Mouse (Mus musculus): ENCODE measurements around the gene Depdc7. TPM values are rescaled to one million over a fixed set of nuclear protein-coding genes. Genes with fewer than 3 reads are reported as not detected.

The Depdc7 gene
- polyA plus RNA-seq, 1 experiment from 2014 or later = 14.8 TPM

DNA sequence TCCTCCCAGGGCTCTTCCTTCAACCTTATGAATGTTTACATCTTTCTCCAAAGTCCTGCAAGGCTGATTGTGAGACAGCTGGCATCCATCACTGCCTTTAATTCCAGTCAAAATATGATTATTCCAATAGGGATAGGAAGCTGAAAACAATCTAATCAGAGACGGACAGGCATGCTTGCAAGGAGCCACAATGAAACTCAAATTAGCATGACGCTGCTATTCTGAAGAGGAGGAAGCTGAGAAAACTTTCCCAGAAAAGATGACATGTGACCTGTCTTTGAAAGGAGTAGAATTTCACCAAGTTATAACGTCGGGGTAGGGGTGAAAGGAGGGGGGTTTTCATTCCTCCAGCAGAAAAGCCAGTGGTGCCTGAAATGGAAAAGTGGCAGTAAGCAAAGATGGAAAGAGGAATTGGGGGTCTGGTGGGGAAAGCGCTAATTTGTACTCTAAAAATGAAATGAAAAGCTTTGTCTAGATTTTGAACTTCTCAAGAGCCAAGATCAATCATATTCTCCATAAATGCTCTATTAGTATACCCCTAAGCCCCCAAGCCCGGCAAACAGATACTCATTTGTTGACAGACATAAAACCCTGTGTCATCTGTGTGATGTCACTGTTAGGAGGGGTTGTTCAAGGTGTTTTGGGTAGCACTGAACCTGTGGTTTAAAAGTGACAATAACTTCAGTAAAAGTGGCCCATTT is 31.9 kb downstream of the Depdc7 start:
- ATAC-seq (ENCODE audit: insufficient read depth, low FRiP score) = no peak
- H3K27ac ChIP-seq (ENCODE audit: low read length) = no peak overlapping the region

DNA sequence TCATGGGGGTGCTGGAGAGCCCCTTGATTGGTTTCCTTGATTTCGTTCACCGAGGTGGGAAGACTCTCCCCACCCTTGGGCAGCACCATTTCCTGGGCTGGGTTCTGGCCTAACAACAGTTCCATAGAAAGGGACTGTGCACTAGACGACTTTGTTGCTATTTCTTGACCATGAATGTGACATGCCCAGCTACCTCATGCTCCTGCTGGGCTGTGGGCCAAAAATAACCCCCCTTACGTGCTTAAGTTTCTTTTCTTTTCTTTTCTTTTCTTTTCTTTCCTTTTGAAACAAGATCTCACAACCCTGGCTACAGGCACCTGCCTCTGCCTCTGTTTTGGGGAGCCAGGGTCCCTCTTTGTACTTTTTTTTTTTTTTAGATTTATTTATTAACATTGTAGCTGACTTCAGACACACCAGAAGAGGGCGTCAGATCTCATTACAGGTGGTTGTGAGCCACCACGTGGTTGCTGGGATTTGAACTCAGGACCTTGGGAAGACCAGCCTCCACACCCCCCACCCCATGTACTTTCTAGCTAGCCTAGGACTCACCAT is 32.8 kb downstream of the Depdc7 start:
- Histone ChIP-seq H3K4me1 (ENCODE audit: control insufficient read depth, insufficient read depth, low read length) (peaks cover 13% of the 10 kb centered on the region; the same call in 1 of the 2 replicates), H3K4me3 (replicated peaks; ENCODE audit: low read length) (no peak overlapping the region), H3K27ac (ENCODE audit: low read length) (no peak overlapping the region), H3K36me3 (ENCODE audit: control insufficient read depth, insufficient read depth, low read length) (no peaks in the 10 kb centered on the region), H3K4me2 (ENCODE audit: low read depth, low read length) (no peak overlapping the region), H3K9ac (ENCODE audit: low read length) (no peak overlapping the region), H3K27me3 (ENCODE audit: control insufficient read depth, insufficient read depth, low read length) (no peaks in the 10 kb centered on the region), H3K9me3 (replicated peaks; ENCODE audit: control insufficient read depth, low read length) (no peaks in the 10 kb centered on the region)
- no peak for ATAC-seq (ENCODE audit: insufficient read depth, low FRiP score)
- WGBS = 61% methylated on average over 6 of the region's 6 CpGs

More for the DNA sequence above, 31.9 kb downstream of the Depdc7 start:
- H3K27me3 ChIP-seq (ENCODE audit: control insufficient read depth, insufficient read depth, low read length) = no peaks in the 10 kb centered on the region
- H3K4me3 ChIP-seq (replicated peaks; ENCODE audit: low read length) = peak overlapping the region; percentile 72
- 24% methylated on average over 6 of the region's 6 CpGs for WGBS
- H3K4me2 ChIP-seq (ENCODE audit: low read depth, low read length) = peak overlapping the region; percentile 74
- peaks cover 13% of the 10 kb centered on the region; the same call in 1 of the 2 replicates for H3K4me1 ChIP-seq (ENCODE audit: control insufficient read depth, insufficient read depth, low read length)
- H3K36me3 ChIP-seq (ENCODE audit: control insufficient read depth, insufficient read depth, low read length) = no peaks in the 10 kb centered on the region
- no peak overlapping the region for H3K9ac ChIP-seq (ENCODE audit: low read length)
- no peaks in the 10 kb centered on the region for H3K9me3 ChIP-seq (replicated peaks; ENCODE audit: control insufficient read depth, low read length)

DNA sequence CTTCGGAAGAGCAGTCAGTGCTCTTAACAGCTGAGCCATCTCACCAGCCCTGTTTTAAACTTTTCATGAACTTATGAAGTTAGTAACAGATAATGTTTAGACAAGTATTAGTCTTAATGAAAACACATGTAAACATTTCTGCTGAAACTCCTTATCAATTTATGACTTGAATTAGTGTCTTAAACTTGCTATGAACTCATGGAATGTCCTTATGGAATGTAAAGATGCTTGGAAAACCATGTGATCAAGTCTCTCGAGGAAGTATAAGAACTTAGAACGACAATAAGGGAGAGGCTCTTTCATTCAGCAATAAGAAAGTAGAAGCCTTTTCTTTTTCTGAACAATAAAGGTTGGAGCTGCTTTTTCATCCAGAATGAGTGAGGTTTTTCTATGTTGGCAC is 38.3 kb downstream of the Depdc7 start:
- ATAC-seq (ENCODE audit: insufficient read depth, low FRiP score) = no peak
- WGBS = 41% methylated on average over 3 of the region's 3 CpGs
- no peaks in the 10 kb centered on the region for H3K9me3 ChIP-seq (replicated peaks; ENCODE audit: control insufficient read depth, low read length)
- H3K27ac ChIP-seq (ENCODE audit: low read length) = no peak overlapping the region
- H3K4me3 ChIP-seq (replicated peaks; ENCODE audit: low read length) = no peak overlapping the region
- no peak overlapping the region for H3K9ac ChIP-seq (ENCODE audit: low read length)
- no peaks in the 10 kb centered on the region for H3K4me1 ChIP-seq (ENCODE audit: control insufficient read depth, insufficient read depth, low read length)
- no peak overlapping the region for H3K4me2 ChIP-seq (ENCODE audit: low read depth, low read length)
- H3K36me3 ChIP-seq (ENCODE audit: control insufficient read depth, insufficient read depth, low read length) = no peaks in the 10 kb centered on the region
- H3K27me3 ChIP-seq (ENCODE audit: control insufficient read depth, insufficient read depth, low read length) = no peaks in the 10 kb centered on the region

DNA sequence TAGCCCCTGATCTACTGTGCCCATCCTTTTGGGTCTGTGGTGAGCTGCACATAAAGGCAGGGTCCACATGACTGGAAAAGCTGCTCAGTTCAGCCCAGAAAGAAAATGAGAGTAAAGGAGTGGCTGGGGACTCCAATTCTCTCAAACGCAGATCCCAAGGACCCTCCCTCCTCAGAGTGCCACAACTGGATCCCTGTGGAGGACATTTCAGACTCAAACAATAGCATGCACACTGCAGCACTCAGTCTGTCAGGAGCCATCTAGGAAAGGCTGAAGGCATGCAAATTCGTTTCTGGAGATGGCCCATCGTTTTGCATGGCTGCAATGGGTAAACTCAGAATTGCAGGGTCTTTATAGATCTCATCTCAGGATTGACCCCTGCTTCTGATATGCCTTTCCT is 39.5 kb downstream of the Depdc7 start:
- Histone ChIP-seq H3K9ac (ENCODE audit: low read length) (no peak overlapping the region), H3K27me3 (ENCODE audit: control insufficient read depth, insufficient read depth, low read length) (no peaks in the 10 kb centered on the region), H3K4me3 (replicated peaks; ENCODE audit: low read length) (no peak overlapping the region), H3K9me3 (replicated peaks; ENCODE audit: control insufficient read depth, low read length) (no peaks in the 10 kb centered on the region), H3K4me2 (ENCODE audit: low read depth, low read length) (no peak overlapping the region), H3K27ac (ENCODE audit: low read length) (no peak overlapping the region), H3K36me3 (ENCODE audit: control insufficient read depth, insufficient read depth, low read length) (no peaks in the 10 kb centered on the region), H3K4me1 (ENCODE audit: control insufficient read depth, insufficient read depth, low read length) (no peaks in the 10 kb centered on the region)
- ATAC-seq (ENCODE audit: insufficient read depth, low FRiP score) = no peak
- WGBS = 77% methylated on average over 3 of the region's 3 CpGs

DNA sequence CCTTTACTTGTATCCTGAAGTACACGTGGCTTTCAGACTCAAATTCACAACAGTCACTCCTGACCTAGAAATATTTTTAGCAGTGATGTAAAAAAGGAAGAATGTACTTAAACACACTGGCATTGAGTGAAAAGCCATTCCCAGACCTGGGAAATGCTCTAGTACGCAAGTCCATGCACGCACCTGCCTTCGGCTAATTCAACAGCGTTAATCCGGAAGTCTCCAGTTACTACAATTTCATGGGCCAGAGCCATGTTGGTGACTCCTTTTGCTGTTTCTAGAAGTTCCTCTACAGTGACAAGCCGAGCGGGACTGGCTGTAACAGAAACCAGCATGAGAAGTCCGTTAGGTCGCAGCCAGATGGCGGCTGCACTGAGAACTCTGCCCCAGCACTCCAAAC is 43.0 kb downstream of the Depdc7 start:
- Histone ChIP-seq H3K9ac (ENCODE audit: low read length) (no peak overlapping the region), H3K4me3 (replicated peaks; ENCODE audit: low read length) (no peak overlapping the region), H3K4me2 (ENCODE audit: low read depth, low read length) (no peak overlapping the region), H3K27me3 (ENCODE audit: control insufficient read depth, insufficient read depth, low read length) (no peaks in the 10 kb centered on the region), H3K36me3 (ENCODE audit: control insufficient read depth, insufficient read depth, low read length) (no peaks in the 10 kb centered on the region), H3K4me1 (ENCODE audit: control insufficient read depth, insufficient read depth, low read length) (no peaks in the 10 kb centered on the region), H3K27ac (ENCODE audit: low read length) (no peak overlapping the region), H3K9me3 (replicated peaks; ENCODE audit: control insufficient read depth, low read length) (no peaks in the 10 kb centered on the region)
- WGBS = 77% methylated on average over 11 of the region's 11 CpGs
- no peak for ATAC-seq (ENCODE audit: insufficient read depth, low FRiP score)

DNA sequence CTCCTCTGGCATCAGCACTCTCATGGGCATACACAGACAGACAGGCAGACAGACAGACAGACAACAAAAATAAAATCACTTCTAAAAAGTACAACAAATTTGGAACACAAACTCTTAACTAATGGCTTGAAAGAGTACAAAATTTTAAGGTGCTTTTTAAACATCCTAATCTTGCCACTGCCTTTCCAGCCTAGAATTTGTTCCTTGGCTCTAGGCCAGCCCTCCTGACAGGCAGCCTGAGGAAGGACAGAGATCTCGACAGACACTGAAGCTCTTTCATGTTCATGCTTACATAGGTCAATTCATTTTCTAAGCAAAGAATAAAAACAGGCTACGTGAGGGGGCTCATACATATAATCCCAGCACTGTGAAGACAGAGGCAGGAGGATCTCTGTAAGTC is 50.1 kb downstream of the Depdc7 start:
- no peak overlapping the region for H3K9ac ChIP-seq (ENCODE audit: low read length)
- H3K4me2 ChIP-seq (ENCODE audit: low read depth, low read length) = no peak overlapping the region
- H3K27ac ChIP-seq (ENCODE audit: low read length) = no peak overlapping the region
- no peaks in the 10 kb centered on the region for H3K9me3 ChIP-seq (replicated peaks; ENCODE audit: control insufficient read depth, low read length)
- no peaks in the 10 kb centered on the region for H3K27me3 ChIP-seq (ENCODE audit: control insufficient read depth, insufficient read depth, low read length)
- 36% methylated on average over 2 of the region's 2 CpGs for WGBS
- no peak overlapping the region for H3K4me3 ChIP-seq (replicated peaks; ENCODE audit: low read length)
- H3K36me3 ChIP-seq (ENCODE audit: control insufficient read depth, insufficient read depth, low read length) = no peaks in the 10 kb centered on the region
- H3K4me1 ChIP-seq (ENCODE audit: control insufficient read depth, insufficient read depth, low read length) = no peaks in the 10 kb centered on the region
- no peak for ATAC-seq (ENCODE audit: insufficient read depth, low FRiP score)

DNA sequence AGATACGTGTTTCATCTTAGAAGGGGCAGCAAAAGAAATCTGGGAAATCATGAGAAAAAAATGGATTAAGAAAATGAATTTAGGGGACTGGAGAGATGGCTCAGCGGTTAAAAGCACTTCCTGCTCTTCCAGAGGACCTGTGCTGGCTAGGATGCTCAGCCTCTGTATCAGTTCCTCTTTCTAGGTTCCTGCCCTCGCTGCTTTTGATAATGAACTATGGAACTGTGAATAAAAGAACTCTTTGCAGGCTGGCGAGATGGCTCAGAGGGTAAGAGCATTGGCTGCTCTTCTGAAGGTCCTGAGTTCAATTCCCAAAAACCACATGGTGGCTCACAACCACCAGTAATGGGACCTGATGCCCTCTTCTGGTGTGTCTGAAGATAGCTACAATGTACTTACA is 52.0 kb downstream of the Depdc7 start:
- H3K9me3 ChIP-seq (replicated peaks; ENCODE audit: control insufficient read depth, low read length) = no peaks in the 10 kb centered on the region
- no peaks in the 10 kb centered on the region for H3K4me1 ChIP-seq (ENCODE audit: control insufficient read depth, insufficient read depth, low read length)
- H3K27me3 ChIP-seq (ENCODE audit: control insufficient read depth, insufficient read depth, low read length) = no peaks in the 10 kb centered on the region
- H3K4me3 ChIP-seq (replicated peaks; ENCODE audit: low read length) = no peak overlapping the region
- no peaks in the 10 kb centered on the region for H3K36me3 ChIP-seq (ENCODE audit: control insufficient read depth, insufficient read depth, low read length)
- no peak overlapping the region for H3K9ac ChIP-seq (ENCODE audit: low read length)
- 82% methylated on average over 4 of the region's 4 CpGs for WGBS
- H3K4me2 ChIP-seq (ENCODE audit: low read depth, low read length) = no peak overlapping the region
- H3K27ac ChIP-seq (ENCODE audit: low read length) = no peak overlapping the region
- no peak for ATAC-seq (ENCODE audit: insufficient read depth, low FRiP score)

DNA sequence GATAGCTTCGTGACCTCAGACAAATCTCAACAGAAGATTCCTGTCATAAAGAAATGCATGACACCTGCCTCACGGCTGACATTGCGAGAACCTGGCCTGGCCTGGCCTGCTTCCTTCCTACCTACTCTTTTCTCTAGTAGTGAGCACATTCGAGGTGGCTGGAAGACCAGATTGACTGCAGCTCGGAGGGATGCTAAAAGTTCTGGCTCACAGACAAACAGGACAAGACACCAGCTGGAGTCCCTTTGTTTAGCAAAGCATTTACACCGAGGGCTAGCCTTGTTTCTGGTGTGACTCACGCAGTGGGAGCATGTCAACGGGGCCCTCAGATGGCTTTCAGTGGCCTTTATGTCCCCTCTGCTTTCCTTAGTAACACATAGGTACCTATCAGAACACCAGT is 54.0 kb downstream of the Depdc7 start:
- WGBS = 70% methylated on average over 8 of the region's 8 CpGs
- Histone ChIP-seq H3K36me3 (ENCODE audit: control insufficient read depth, insufficient read depth, low read length) (no peaks in the 10 kb centered on the region), H3K27ac (ENCODE audit: low read length) (no peak overlapping the region), H3K9me3 (replicated peaks; ENCODE audit: control insufficient read depth, low read length) (no peaks in the 10 kb centered on the region), H3K4me3 (replicated peaks; ENCODE audit: low read length) (no peak overlapping the region), H3K9ac (ENCODE audit: low read length) (no peak overlapping the region), H3K4me2 (ENCODE audit: low read depth, low read length) (no peak overlapping the region), H3K4me1 (ENCODE audit: control insufficient read depth, insufficient read depth, low read length) (no peaks in the 10 kb centered on the region), H3K27me3 (ENCODE audit: control insufficient read depth, insufficient read depth, low read length) (no peaks in the 10 kb centered on the region)
- ATAC-seq (ENCODE audit: insufficient read depth, low FRiP score) = no peak

DNA sequence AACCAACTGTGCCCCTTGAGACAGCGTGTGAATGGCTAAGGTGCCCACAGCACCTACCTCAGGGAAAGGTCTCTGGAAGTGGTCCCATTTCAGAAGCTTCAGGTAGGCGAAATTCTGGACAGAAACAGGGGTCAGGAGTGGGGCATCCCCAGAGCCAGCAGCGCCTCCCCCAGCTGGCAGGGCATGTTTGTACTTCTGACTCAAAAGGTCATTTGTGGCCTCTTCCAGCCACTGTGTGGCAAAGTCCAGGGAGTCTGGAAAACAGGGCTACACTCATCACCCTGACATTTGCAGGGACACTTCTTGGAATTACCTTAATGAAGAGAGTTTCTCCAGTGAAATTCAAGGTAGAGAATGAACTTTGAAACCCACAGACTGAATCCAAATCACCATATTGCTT is 54.4 kb downstream of the Depdc7 start:
- no peak overlapping the region for H3K4me3 ChIP-seq (replicated peaks; ENCODE audit: low read length)
- H3K9ac ChIP-seq (ENCODE audit: low read length) = no peak overlapping the region
- H3K27me3 ChIP-seq (ENCODE audit: control insufficient read depth, insufficient read depth, low read length) = no peaks in the 10 kb centered on the region
- H3K9me3 ChIP-seq (replicated peaks; ENCODE audit: control insufficient read depth, low read length) = no peaks in the 10 kb centered on the region
- no peaks in the 10 kb centered on the region for H3K36me3 ChIP-seq (ENCODE audit: control insufficient read depth, insufficient read depth, low read length)
- H3K27ac ChIP-seq (ENCODE audit: low read length) = no peak overlapping the region
- H3K4me1 ChIP-seq (ENCODE audit: control insufficient read depth, insufficient read depth, low read length) = no peaks in the 10 kb centered on the region
- no peak overlapping the region for H3K4me2 ChIP-seq (ENCODE audit: low read depth, low read length)
- ATAC-seq (ENCODE audit: insufficient read depth, low FRiP score) = no peak
- 63% methylated on average over 3 of the region's 3 CpGs for whole genome bisulfite sequencing

All from stomach, embryonic 16.5 days (tissue).